Mouse (Mus musculus): ENCODE results near the gene Tmem51.
"Not testable (repeated sequence)": the region's sequence is repeated elsewhere in the genome, so short reads cannot be mapped to it uniquely, and the experiment has no call there.

The Tmem51 gene

DNA sequence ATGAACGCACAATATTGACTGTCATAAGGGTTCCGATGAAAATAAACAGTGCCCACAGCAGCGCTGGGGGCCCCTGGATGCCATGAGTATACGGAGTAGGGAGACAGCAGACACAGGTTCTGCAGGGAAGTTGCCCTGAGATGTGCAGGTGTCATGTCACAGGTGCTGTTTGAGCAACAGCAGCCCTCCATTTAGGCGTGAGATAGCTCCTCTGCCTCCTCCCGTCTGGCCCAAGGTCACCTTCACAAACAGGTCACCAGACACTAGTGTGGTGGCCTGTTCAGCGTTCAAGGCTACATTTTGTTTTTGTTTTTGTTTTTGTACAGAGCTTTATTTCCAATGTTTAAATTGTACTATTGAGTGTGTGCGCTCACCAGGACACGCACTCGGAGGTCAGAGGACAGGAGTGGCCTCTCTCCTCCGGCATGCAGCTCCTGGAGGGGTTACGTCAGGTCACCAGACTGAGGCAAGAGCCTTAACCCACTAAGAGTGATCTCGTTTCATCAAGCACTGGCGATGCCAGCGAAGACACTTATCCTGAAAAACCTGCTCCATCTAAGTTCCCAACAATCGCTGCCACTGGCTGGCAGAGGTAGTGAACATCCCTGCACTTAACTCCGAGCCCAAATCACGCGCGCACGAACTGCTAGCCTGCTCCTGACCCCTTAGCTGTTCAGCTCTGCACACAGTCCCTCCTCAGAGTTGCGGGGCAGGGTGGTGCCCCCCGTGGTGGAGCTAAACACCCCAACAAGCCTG lies 22.4 kb downstream of the Tmem51 start:
- in situ Hi-C loops (cut with MboI; ENCODE audit: low sequenced_read_pairs) = no loop called here

DNA sequence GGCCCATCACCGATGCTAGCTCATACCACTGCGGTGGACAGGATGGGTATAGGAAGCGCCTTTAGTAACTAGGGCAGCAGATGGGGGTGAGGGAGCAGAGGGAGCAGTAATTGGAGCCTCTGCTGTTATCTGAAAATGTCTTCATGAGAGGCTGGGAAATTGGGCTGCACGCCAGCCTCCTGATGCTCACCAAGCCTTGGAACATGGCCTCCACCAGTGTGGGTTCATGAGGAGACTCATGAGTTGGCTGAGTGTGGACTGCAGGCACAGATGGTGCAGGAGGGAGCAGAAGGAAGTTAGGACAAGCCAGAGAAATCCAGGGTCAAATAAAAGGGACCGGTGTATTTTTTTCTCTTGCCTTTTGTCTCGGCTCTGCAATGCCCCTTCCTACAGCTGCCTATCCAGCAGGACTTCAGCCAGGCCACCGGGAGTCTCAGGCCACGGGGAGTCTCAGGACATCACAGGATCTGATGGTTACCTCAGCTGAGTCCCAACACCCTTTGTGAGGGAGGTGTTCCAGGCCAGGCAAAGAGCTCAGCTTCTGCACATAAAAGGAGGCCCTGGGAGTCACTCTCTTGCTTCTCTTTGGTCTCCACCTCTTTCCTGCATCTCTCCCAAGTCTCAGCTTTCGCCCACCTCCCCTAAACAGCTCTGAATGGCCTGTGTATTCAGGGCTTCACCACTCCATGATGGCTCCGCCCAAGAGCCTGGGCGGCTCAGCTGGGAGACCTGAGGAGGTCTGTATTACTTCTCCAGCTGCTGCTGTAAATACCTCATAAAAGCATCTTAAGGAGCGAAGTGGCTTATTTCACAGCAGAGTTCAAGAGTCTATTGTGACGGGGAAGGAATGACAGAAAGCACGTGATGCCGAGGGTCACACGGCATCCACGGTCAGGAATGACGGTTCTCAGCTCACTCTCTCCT lies 23.4 kb downstream of the Tmem51 start:
- in situ Hi-C loops (cut with MboI; ENCODE audit: low sequenced_read_pairs) = no loop called here

DNA sequence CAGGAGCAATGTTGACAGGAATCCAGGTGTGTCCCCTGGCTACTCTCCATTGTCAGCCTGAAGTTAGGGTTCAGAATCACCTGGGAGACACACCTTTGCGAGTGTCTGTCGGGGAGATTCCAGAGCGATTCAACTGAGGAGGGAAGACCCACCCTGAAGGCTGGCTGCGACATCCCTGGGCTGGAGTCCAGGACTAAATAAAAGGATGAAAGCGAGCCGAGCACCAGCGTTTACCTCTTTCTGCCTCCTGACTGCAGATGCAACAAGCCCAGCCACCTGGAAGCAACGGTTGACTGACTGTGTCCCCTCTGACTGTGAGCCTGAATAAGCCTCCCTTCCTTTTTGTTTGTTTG lies 24.3 kb downstream of the Tmem51 start:
- in situ Hi-C loops (cut with MboI; ENCODE audit: low sequenced_read_pairs) = no loop called here

DNA sequence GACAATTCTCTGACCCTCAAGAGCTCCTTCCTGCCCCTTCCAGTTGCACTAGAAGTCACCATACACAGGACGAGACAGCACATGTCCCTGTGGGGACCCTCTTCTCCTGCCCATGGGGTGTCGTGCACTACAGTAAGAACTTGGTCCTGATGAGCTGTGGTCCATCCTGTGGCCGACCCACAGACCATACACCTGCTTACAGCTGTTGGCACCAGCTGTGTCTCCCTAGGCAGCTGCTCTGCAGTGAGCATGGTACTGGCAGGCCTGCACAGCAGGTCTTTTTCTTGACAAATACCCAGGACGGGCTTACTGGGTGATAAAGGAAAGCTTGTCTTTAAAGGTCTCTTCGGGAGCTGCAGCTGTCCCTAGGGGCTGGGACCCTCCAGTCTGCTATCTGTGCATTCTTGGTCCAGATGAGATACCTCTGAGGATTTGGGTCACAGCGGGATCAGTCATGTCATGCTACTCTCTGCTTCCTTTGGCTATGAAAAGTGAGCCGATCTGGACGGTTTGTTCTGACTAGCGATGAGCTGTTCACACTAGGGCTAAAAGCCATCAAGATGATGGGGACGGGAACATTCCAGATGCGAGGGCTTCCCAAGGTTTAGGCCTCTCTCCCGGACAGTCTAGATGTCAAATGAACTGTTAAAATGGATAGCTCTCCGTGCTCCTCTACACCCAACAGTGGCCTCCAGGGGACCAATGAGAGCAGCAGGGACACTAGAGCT lies 24.8 kb downstream of the Tmem51 start:
- in situ Hi-C loops (cut with MboI; ENCODE audit: low sequenced_read_pairs) = no loop called here

DNA sequence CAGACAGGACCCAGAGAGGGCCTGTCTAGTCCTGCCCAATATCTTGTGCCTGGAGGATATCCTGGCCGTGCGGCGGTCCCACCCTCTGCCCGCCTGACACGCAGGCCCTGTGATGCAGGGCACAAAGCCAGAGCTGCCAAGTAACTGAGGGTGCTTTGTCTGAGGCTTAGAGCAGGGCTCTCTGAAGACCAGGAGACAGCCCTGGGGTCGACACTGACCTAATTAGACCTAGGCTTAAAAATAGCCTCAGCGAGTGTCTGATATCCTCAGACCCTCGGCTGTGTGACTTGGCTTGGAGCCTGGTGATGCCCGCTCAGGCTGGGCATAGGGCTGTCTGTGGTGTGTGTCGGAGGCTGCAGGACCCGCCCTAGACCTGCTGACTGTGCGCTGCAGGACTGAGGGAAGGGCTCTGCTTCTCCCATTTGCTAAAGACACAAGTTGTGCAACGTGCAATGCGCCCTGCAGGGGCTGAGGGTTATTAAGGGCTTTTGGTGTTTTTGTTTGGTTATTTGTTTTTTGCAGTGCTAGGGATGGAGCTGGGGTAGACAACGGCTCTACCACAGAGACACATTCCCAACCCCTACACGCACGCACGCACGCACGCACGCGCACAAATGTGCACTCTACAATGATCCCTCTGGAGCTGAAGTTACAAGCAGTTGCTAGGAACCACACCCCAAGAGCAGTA lies 26.4 kb downstream of the Tmem51 start:
- in situ Hi-C loops (cut with MboI; ENCODE audit: low sequenced_read_pairs) = no loop called here

DNA sequence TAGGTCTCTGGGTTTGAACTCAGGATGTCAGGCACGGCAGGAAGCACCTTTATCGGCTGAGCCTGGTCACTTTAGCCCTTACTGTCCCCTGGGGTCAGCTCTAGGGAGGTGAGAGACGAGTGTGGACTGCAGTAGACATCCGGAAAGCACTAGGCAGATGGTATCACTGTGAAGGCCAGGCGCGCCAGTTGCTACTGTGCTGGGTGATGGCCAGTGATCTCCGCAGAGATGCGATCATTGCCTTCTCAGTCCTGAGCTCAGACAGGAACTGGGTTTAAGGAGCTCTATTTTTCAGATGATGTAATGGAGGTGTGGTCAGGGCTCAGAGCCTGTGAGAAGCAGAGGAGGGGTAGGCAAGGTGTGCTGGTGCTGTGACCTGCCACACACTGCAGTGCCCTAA lies 28.5 kb downstream of the Tmem51 start:
- in situ Hi-C loops (cut with MboI; ENCODE audit: low sequenced_read_pairs) = no loop called here

DNA sequence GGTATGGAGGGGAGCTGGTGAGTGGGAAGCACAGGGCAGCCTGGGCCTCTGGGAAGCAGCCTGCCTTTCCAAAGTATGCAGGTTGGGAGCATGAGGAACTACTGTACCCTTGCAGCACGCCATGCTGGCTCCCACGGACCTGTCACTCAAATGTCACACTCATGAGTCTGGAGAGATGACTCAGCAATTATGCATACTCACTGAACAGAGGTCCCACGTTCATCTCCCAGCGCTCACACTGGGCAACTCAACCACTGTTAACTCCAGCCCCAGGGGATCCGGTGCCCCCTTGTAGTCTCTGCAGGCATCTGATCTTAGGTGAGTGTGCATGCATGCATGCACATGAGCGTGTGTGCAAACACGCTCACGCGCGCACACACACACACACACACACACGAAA lies 29.5 kb downstream of the Tmem51 start:
- in situ Hi-C loops (cut with MboI; ENCODE audit: low sequenced_read_pairs) = no loop called here

DNA sequence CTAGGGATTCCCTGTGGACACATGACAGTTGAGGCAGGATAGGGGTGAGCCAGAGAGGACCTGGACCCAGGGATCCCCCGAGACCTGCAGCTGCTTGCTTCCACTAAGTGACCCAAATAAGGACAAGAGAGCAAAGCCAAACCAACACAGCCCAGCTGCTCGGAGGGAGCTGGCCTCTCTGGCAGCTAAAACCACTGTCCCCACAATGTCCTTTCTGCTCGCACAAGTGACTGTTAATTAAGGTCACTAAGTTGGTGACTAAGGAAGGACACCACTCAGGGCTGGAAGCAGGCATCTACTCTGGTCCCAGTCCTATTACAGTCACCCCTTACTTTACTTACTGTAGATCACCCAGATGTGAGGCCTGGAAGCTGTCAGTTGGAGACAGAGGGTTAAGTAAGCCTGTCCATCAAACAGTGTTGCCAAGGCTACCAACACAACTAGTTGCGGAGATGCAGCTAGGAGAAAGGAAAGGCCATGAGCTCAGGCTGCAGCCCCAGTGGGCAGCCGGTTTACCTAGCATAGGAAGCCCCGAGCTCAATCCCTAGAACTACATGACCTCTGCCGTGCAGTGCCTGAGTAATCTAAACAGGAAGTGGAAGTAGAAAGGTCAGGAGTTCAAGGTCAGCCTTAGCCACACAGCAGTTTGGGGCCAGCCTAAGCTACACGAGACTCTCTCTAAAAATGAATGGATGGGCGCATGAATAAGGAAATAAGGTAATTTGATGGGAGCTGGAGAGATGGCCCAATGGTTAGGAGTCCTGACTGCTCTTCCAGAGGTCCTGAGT lies 30.2 kb downstream of the Tmem51 start:
- in situ Hi-C loops (cut with MboI; ENCODE audit: low sequenced_read_pairs) = no loop called here

DNA sequence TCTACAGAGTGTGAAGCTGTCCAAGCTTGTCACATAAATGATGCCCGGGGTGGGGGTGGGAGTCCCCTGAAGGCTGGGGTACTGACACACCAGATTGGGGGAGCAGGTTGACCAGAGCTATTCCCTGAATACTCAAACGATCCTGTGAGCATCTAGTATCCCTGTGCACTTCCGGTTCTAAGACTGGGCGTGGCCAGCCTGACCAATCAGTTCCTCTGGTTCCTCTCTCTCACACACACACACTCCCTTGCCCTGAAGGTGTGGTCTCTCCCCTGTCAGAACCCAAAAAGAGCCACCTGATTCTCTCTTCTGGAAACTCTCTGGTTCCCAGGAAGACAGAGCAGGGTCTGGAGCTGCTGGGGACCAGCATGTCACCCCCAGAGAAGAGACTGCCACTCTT lies 30.8 kb downstream of the Tmem51 start:
- in situ Hi-C loops (cut with MboI; ENCODE audit: low sequenced_read_pairs) = no loop called here

DNA sequence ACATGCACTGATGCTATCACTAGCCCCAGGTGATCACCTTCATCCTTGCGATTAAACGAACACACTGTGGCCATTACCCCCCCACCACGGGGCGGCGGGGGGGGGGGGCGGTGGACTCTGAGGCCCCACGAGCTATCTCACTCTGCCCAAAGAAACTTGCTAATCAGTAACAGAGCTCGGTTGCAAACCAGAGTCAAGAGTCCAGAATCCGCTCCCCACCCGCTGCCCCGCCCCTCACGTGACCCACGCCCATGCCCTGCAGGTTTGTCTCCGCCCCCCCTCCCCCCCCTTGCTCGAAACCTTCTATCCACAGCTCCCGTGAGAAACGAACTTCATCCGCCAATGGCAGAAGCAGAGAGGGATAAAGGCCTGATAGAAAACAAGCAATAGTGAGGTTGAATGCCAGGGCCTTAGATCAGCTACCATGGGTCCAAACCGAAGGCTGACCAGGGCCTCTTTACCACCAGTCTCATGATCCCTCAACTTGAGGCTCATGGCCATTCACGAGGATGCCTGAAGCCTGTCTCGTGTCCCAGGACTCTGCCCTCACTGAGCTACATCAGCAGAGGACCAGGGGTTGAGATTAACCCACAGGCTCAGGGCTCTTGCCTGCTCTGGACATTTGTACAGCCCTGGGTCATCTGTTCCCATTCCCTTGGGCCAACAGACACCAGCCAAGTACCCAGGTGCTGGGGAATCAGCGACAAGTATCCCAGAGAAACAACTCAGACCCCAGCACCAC lies 31.5 kb downstream of the Tmem51 start:
- in situ Hi-C loops (cut with MboI; ENCODE audit: low sequenced_read_pairs) = no loop called here

DNA sequence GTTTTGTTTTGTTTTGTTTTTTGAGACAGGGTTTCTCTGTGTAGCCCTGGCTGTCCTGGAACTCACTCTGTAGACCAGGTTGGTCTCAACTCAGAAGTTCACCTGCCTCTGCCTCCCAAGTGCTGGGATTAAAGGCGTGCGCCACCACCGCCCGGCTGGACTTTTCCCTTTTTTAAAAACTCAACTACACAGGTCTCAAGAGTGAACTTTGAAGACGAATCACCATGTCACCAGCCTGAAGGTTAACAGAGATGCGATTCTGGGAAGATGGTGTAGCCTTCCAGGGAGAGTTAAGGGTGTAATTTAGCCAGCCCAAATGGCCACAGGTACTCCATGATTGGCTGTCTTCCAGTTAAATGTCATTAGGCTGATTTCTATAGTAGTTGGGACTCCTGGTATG lies 32.2 kb downstream of the Tmem51 start:
- in situ Hi-C loops (cut with MboI; ENCODE audit: low sequenced_read_pairs) = not testable (repeated sequence)

DNA sequence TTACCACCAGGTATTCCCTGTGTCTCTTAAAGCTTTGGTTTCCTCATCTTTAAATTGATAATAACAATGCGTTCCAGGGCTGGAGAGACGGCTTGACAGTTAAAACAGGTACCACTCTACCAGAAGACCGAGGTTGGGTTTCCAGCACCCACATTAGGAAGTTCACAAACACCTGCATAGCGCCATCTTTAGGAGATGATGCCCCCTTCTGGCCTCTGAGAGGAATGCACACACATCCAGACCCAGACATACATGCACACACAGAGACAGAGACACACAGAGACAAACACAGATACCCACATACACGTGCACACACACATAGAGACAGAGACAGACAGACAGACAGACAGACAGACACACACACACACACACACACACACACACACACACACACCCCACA lies 34.1 kb downstream of the Tmem51 start:
- in situ Hi-C loops (cut with MboI; ENCODE audit: low sequenced_read_pairs) = no loop called here

DNA sequence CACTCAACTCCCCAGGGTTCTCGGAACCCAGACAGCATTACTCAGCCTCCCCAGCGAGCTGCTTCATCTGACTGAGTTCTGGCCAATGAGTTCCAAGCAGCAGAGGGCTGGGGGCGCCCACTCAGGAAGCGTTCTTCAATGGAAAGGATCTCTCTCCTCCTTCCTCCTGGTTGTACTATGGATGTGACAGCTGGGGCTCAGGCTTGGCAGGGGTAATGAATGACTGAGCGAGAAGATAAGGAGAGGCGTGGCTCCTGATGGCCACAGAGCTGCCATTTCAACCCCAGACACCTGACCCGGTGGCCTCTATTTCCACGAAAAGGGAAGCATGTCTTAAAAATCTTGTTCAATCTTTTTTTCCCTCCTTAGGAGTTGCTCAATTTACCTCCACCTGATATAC lies 35.7 kb downstream of the Tmem51 start:
- in situ Hi-C loops (cut with MboI; ENCODE audit: low sequenced_read_pairs) = no loop called here

DNA sequence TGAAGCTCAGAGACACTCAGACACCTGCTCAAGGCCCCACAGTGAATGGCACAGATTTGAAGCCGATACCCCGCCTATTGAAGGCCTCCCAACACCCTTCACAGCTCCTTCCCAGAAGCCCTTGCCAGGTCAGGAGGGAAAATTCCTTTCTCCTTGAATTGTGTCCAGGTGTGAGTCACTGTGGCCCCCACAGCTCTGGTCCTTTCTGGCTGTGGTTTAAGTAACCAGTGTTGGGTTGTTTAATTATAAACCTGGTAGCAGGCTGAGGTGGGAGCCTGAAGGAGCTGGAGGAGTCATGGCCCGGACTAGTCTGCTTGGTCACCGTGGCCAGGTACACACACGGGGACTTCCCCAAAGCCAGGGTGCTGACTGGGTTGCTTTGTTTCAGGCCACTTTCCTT lies 37.1 kb downstream of the Tmem51 start:
- in situ Hi-C loops (cut with MboI; ENCODE audit: low sequenced_read_pairs) = no loop called here

DNA sequence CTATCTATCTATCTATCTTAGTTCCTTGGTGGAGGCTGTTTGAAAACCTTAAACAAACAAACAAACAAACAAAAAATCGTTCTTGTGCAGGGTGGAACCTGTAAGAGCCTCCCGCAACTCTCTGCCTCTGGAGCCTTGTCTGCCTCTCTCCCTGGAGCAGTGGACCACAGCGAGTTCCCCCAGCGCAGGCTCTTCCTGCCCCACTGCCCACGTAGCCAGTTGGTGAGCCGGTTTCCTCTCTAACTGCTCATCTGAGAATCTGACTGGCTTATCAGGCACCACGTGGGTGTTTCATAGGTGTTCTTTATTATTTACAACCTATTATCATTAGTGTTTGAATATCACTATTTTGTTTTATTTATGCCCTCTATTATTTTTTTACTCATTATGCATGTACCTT lies 37.6 kb downstream of the Tmem51 start:
- in situ Hi-C loops (cut with MboI; ENCODE audit: low sequenced_read_pairs) = no loop called here

DNA sequence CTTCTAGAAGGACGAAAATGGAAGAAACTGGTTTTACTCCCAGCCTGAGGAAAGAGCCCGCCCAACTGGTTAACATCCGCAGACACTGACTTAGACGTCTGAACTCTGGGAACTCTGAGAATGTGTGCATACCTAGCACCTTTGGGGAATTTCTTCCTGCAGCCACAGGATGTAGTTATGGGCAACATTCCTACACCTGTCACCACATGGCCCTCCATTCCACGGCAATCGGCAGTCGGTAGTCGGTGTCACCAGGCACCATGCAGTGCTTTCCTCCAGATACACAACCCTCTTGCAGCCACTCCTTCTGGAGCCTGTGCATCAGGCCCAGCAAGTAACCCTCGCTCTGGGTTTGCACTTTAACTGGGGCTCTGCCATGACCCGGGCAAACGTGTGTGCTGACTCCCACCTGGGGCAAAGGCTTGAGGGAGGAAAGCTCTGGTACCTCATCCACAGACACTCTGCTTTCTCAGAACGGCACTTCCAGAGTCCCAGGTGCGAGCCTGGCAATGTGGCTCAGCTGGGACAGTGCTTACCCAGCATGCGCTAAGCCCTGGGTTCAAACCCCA lies 38.4 kb downstream of the Tmem51 start:
- in situ Hi-C loops (cut with MboI; ENCODE audit: low sequenced_read_pairs) = no loop called here

DNA sequence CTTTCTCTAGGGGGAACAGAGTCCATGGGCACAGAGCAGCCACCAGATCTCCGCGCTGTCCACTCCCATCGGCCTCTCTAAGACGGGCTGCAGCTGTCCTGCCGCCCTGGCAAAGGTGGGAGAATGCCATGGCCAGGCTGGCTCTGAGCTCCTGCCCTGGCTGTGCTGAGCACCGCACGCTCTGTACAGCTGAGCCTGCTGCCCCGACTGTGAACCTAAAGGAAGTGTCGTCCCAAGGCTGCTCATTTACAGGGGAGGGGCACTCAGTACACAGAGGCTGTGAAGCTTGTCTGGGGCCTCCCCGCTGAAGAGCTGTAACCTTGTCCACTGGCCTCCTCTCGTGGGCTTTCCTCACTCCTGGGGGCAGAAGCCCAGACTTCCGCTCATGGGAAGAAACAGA lies 39.7 kb downstream of the Tmem51 start:
- in situ Hi-C loops (cut with MboI; ENCODE audit: low sequenced_read_pairs) = no loop called here

DNA sequence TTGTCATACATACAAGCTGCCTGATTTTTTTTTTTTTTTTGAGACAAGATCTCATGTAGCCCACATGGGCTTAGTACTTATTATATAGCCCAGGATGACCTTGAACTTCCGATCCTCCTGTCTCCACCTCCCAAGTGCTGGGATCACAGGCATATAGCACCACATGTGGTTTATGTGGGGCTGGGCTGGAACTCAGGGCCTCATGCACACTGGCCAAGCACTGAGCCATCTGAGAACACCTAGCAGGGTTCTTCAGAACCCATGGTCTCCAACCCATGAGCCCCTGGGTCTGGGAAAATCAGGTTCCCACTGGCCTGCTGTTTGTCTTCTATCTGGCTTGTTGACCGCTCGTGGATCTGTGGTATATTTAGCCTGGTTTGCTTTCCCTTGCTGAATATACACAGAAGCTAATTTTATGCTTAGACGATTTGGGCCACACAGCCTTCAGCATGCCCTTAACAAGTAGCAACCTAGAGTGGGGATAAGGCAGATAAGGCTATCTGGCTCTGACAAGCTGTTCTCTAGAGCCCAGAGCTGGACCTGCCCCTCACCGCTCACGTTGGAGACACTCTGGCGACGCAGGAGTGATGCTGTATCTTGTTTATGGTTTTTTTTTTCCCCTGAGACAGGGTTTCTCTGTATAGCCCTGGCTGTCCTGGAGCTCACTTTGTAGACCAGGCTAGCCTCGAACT lies 44.3 kb downstream of the Tmem51 start:
- in situ Hi-C loops (cut with MboI; ENCODE audit: low sequenced_read_pairs) = no loop called here

DNA sequence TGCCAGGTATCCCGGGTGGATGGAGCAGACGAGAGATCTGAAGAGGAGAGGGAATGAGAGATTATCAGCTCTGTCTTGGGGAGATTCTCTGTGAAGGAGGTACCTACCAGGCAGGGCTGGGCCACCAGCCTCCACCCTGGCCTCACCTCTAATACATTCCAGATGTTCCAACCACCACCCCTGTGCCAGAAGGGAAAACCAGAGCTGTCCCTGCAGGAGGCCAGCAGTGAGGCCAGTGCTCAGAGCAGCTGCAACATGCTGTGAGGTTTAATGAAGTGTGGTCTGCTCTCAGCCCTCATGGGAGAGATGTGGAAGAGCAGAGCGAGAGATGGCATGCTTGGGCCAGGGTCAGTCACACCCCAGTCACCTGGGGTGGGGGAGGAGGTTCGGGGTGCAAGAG lies 46.2 kb downstream of the Tmem51 start:
- in situ Hi-C loops (cut with MboI; ENCODE audit: low sequenced_read_pairs) = no loop called here

Measured in CH12F3 (cell line).